Mouse (Mus musculus): ENCODE measurements at regions not wholly inside any gene's neighbourhood (a gene's known extent, or its start where the extent isn't known, plus 50 kb on each side); places are given as distances from the start of the nearest gene placed in this dataset.

- 69% methylated on average over 2 of the region's 2 CpGs for WGBS
- H3K9ac ChIP-seq, result no peak overlapping the region
Measured at GRCm38 (mm10) chr4:95155178-95155577, 103.2 kb upstream of the Jun start.

GRCm38 (mm10) chr4:95155796-95156195 is 103.8 kb upstream of the Jun start:
- Histone ChIP-seq H3K36me3 (no peaks in the 10 kb centered on the region), H3K27me3 (no peaks in the 10 kb centered on the region), H3K4me1 (peaks cover 26% of the 10 kb centered on the region), H3K27ac (no peak overlapping the region), H3K4me2 (replicated peaks) (no peak overlapping the region), H3K9ac (no peak overlapping the region), H3K4me3 (no peak overlapping the region), H3K9me3 (no peaks in the 10 kb centered on the region)
- WGBS, result 89% methylated on average over 5 of the region's 5 CpGs
- ATAC-seq (ENCODE audit: low FRiP score, low read depth), result no peak

More at GRCm38 (mm10) chr4:95155178-95155577, 103.2 kb upstream of the Jun start:
- Histone ChIP-seq H3K4me1 (peaks cover 20% of the 10 kb centered on the region), H3K4me2 (replicated peaks) (no peak overlapping the region), H3K27ac (no peak overlapping the region), H3K27me3 (no peaks in the 10 kb centered on the region), H3K9me3 (no peaks in the 10 kb centered on the region), H3K4me3 (no peak overlapping the region), H3K36me3 (no peaks in the 10 kb centered on the region)
- no peak for ATAC-seq (ENCODE audit: low FRiP score, low read depth)

- Histone ChIP-seq H3K4me3 (no peak overlapping the region), H3K4me1 (peaks cover 28% of the 10 kb centered on the region), H3K9ac (no peak overlapping the region), H3K27me3 (no peaks in the 10 kb centered on the region), H3K27ac (no peak overlapping the region), H3K9me3 (no peaks in the 10 kb centered on the region), H3K36me3 (no peaks in the 10 kb centered on the region), H3K4me2 (replicated peaks) (no peak overlapping the region)
- no peak for ATAC-seq (ENCODE audit: low FRiP score, low read depth)
- 61% methylated on average over 5 of the region's 5 CpGs for WGBS
Measured at GRCm38 (mm10) chr4:95156451-95157271, 104.6 kb upstream of the Jun start.

- no peaks in the 10 kb centered on the region for H3K36me3 ChIP-seq
- no peak overlapping the region for H3K9ac ChIP-seq
- H3K4me3 ChIP-seq, result no peak overlapping the region
- H3K27ac ChIP-seq, result no peak overlapping the region
- no peak for ATAC-seq (ENCODE audit: low FRiP score, low read depth)
- no peaks in the 10 kb centered on the region for H3K9me3 ChIP-seq
- 78% methylated on average over 7 of the region's 7 CpGs for WGBS
- H3K4me2 ChIP-seq (replicated peaks), result no peak overlapping the region
- H3K27me3 ChIP-seq, result no peaks in the 10 kb centered on the region
- peaks cover 28% of the 10 kb centered on the region for H3K4me1 ChIP-seq
Measured at GRCm38 (mm10) chr4:95157653-95158430, 105.8 kb upstream of the Jun start.

- no peak overlapping the region for H3K4me3 ChIP-seq
- ATAC-seq (ENCODE audit: low FRiP score, low read depth), result no peak
- no peaks in the 10 kb centered on the region for H3K36me3 ChIP-seq
- 56% methylated on average over 6 of the region's 6 CpGs for WGBS
- no peaks in the 10 kb centered on the region for H3K9me3 ChIP-seq
- peaks cover 22% of the 10 kb centered on the region for H3K4me1 ChIP-seq
- H3K27me3 ChIP-seq, result no peaks in the 10 kb centered on the region
- no peak overlapping the region for H3K9ac ChIP-seq
- H3K4me2 ChIP-seq (replicated peaks), result no peak overlapping the region
- no peak overlapping the region for H3K27ac ChIP-seq
Measured at GRCm38 (mm10) chr4:95158632-95159424, 106.8 kb upstream of the Jun start.

- no peak overlapping the region for H3K27ac ChIP-seq
- 0 out of 2 replicates have a peak, but pooled peaks cover 14% of the 10 kb centered on the region for H3K4me1 ChIP-seq
- no peak for ATAC-seq (ENCODE audit: low FRiP score, low read depth)
- no peak overlapping the region for H3K4me2 ChIP-seq (replicated peaks)
- H3K36me3 ChIP-seq, result no peaks in the 10 kb centered on the region
- no peaks in the 10 kb centered on the region for H3K27me3 ChIP-seq
- no peak overlapping the region for H3K4me3 ChIP-seq
- WGBS, result 89% methylated on average over 4 of the region's 4 CpGs
- no peak overlapping the region for H3K9ac ChIP-seq
- no peaks in the 10 kb centered on the region for H3K9me3 ChIP-seq
Measured at GRCm38 (mm10) chr4:95159821-95160220, 107.8 kb upstream of the Jun start.

GRCm38 (mm10) chr4:95160465-95160864 is 108.4 kb upstream of the Jun start:
- Histone ChIP-seq H3K9me3 (no peaks in the 10 kb centered on the region), H3K4me1 (0 out of 2 replicates have a peak, but pooled peaks cover 14% of the 10 kb centered on the region), H3K4me3 (peak overlapping the region; percentile 50; the same call in 1 of the 2 replicates), H3K27me3 (no peaks in the 10 kb centered on the region), H3K9ac (no peak overlapping the region), H3K36me3 (no peaks in the 10 kb centered on the region), H3K4me2 (replicated peaks) (peak overlapping the region; percentile 65), H3K27ac (peak overlapping the region; percentile 90; the same call in 1 of the 2 replicates)
- 81% methylated on average over 3 of the region's 3 CpGs for WGBS
- no peak for ATAC-seq (ENCODE audit: low FRiP score, low read depth)

GRCm38 (mm10) chr4:95160912-95161669 is 109.1 kb upstream of the Jun start:
- H3K4me1 ChIP-seq, result peaks cover 18% of the 10 kb centered on the region
- H3K4me2 ChIP-seq (replicated peaks), result peak overlapping the region; percentile 65
- H3K9me3 ChIP-seq, result no peaks in the 10 kb centered on the region
- H3K4me3 ChIP-seq, result peak overlapping the region; percentile 50
- WGBS, result 1% methylated on average over 53 of the region's 53 CpGs
- peak; percentile 93 for ATAC-seq (ENCODE audit: low FRiP score, low read depth)
- no peaks in the 10 kb centered on the region for H3K36me3 ChIP-seq
- peak overlapping the region; percentile 90 for H3K27ac ChIP-seq
- H3K9ac ChIP-seq, result peak overlapping the region; percentile 76
- no peaks in the 10 kb centered on the region for H3K27me3 ChIP-seq

GRCm38 (mm10) chr4:95161670-95162020 is 109.6 kb upstream of the Jun start:
- peak; percentile 11; the same call in 1 of the 2 replicates for ATAC-seq (ENCODE audit: low FRiP score, low read depth)

GRCm38 (mm10) chr4:95162386-95163090 is 110.5 kb upstream of the Jun start:
- H3K27ac ChIP-seq, result no peak overlapping the region
- H3K4me2 ChIP-seq (replicated peaks), result no peak overlapping the region
- WGBS, result 77% methylated on average over 9 of the region's 9 CpGs
- peaks cover 22% of the 10 kb centered on the region for H3K4me1 ChIP-seq
- no peak for ATAC-seq (ENCODE audit: low FRiP score, low read depth)
- no peaks in the 10 kb centered on the region for H3K9me3 ChIP-seq
- no peak overlapping the region for H3K4me3 ChIP-seq
- no peak overlapping the region for H3K9ac ChIP-seq
- no peaks in the 10 kb centered on the region for H3K36me3 ChIP-seq
- H3K27me3 ChIP-seq, result no peaks in the 10 kb centered on the region

More at GRCm38 (mm10) chr4:95161670-95162020, 109.6 kb upstream of the Jun start:
- H3K27me3 ChIP-seq, result no peaks in the 10 kb centered on the region
- peak overlapping the region; percentile 90 for H3K27ac ChIP-seq
- H3K9ac ChIP-seq, result peak overlapping the region; percentile 76
- peak overlapping the region; percentile 65 for H3K4me2 ChIP-seq (replicated peaks)
- no peaks in the 10 kb centered on the region for H3K9me3 ChIP-seq
- peak overlapping the region; percentile 50 for H3K4me3 ChIP-seq
- H3K4me1 ChIP-seq, result peaks cover 24% of the 10 kb centered on the region
- H3K36me3 ChIP-seq, result no peaks in the 10 kb centered on the region
- 16% methylated on average over 7 of the region's 7 CpGs for WGBS

- peaks cover 23% of the 10 kb centered on the region for H3K4me1 ChIP-seq
- 81% methylated on average over 4 of the region's 4 CpGs for WGBS
- no peaks in the 10 kb centered on the region for H3K9me3 ChIP-seq
- H3K4me2 ChIP-seq (replicated peaks), result no peak overlapping the region
- H3K9ac ChIP-seq, result no peak overlapping the region
- no peak overlapping the region for H3K4me3 ChIP-seq
- H3K36me3 ChIP-seq, result no peaks in the 10 kb centered on the region
- no peak overlapping the region for H3K27ac ChIP-seq
- H3K27me3 ChIP-seq, result no peaks in the 10 kb centered on the region
- no peak for ATAC-seq (ENCODE audit: low FRiP score, low read depth)
Measured at GRCm38 (mm10) chr4:95163403-95163802, 111.4 kb upstream of the Jun start.

Data from limb, embryonic 13.5 days (tissue).